Mouse (Mus musculus) megakaryocyte, embryonic 14.5 days (primary cell): Measurements from ENCODE around the gene Mroh2a. TPM values are rescaled to one million over a fixed set of nuclear protein-coding genes. Genes with fewer than 3 reads are reported as not detected.

Experiments used
- H3K27me3 ChIP-seq: replicated peaks from 2 replicates; pipeline ENCODE3; 2012; ENCODE audit warnings: inconsistent platforms
- H3K36me3 ChIP-seq: replicated peaks from 2 replicates; pipeline ENCODE3; 2012; ENCODE audit warnings: low read length, inconsistent platforms, mixed read lengths
- H3K4me1 ChIP-seq: 2 replicates; pipeline ENCODE4 v1.6.1; 2012; ENCODE audit warnings: inconsistent platforms
- H3K4me3 ChIP-seq: replicated peaks from 2 replicates; pipeline ENCODE3; 2012; ENCODE audit warnings: moderate library complexity, mild to moderate bottlenecking, inconsistent platforms
- H3K9me3 ChIP-seq: 2 replicates; pipeline ENCODE4 v1.6.1; 2012; ENCODE audit warnings: inconsistent platforms
- FLI1 ChIP-seq: IDR thresholded peaks from 2 replicates; pipeline ENCODE4 v1.6.1; 2012; ENCODE audit warnings: low read length, inconsistent platforms, mixed read lengths
- GATA1 ChIP-seq: IDR thresholded peaks from 3 replicates; pipeline ENCODE4 v1.6.1; 2012; ENCODE audit warnings: mixed read lengths, low read length, inconsistent platforms, borderline replicate concordance
- polyA plus RNA-seq: library from polyadenylated mRNA; stranded (reverse); fragments of >175 nt; gene quantifications from 2 replicates; pipeline ENCODE4 v1.2.3, GENCODE M21; 2012; ENCODE audit warnings: low replicate concordance; ENCODE audit not compliant: insufficient read depth

The Mroh2a gene
- polyA plus RNA-seq, 1 experiment: not detected

DNA sequence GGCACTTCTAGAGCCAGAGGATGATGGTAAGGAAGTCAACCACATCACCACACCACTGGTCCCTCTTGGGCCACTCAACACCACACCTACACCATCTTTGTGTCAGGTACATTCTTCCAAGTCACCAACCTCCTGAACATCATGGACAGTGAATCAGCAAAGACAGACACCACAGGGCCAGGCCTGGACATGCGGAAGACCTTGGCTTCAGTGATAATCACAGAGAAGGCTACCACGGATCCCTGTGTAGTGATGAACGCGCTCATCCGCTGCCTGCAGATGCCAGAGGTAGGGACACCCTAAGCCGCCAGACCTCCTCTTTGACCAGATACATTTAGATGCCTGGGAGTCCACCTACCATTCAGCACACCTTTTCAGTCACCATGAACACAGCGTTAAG, 1.3 kb downstream of the Mroh2a start:
- Histone ChIP-seq H3K36me3 (no peaks in the 10 kb centered on the region), H3K9me3 (peaks cover 61% of the 10 kb centered on the region), H3K4me1 (no peaks in the 10 kb centered on the region), H3K27me3 (no peaks in the 10 kb centered on the region), H3K4me3 (peak overlapping the region; percentile 3)
- TF ChIP-seq FLI1: no peak
- TF ChIP-seq GATA1: no peak

DNA sequence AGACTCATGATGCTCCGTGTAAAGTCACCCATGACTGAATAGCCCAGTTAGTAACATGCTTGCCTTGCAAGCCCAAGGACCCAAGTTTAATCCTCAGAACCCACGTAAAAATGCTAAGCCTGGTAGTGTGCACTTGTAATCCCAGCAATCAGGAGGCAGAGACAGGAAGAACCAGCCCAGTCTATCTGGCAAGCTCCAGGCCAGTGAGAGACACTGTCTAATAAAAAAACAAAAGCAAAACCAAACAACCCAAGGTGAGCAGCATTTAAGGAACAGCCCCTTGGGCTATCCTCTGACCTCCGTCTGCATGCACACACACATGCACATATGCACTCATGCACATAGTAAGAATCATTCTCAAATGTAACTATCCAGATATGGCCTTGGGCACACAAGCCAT, 2.8 kb downstream of the Mroh2a start:
- Histone ChIP-seq H3K27me3 (no peaks in the 10 kb centered on the region), H3K9me3 (peaks cover 74% of the 10 kb centered on the region), H3K36me3 (no peaks in the 10 kb centered on the region), H3K4me3 (no peak overlapping the region), H3K4me1 (no peaks in the 10 kb centered on the region)
- TF ChIP-seq FLI1 (no peak), GATA1 (no peak)

DNA sequence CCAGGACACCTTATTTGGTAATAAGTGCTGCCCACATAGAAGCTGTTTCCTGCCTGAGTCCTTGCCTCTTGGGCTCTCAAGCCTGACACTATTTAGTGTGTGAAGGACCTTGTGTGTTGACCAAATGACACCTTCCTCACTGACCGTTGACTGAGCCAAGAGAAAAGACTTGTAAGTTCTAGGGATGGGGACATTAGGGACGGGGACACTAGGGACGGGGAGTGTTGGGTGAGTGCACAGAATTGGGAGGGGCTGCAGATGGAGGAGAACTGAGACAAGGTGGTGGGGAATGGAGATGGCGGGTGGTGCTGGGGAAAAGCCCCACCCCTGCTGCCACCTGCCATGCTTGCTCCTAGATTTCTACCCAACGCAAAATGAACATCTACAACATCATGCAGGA, 3.2 kb downstream of the Mroh2a start:
- Histone ChIP-seq H3K27me3 (peaks cover 3% of the 10 kb centered on the region), H3K4me3 (peak overlapping the region; percentile 5), H3K36me3 (no peaks in the 10 kb centered on the region), H3K4me1 (no peaks in the 10 kb centered on the region), H3K9me3 (peaks cover 78% of the 10 kb centered on the region)
- no peak for TF ChIP-seq FLI1
- TF ChIP-seq GATA1: no peak

DNA sequence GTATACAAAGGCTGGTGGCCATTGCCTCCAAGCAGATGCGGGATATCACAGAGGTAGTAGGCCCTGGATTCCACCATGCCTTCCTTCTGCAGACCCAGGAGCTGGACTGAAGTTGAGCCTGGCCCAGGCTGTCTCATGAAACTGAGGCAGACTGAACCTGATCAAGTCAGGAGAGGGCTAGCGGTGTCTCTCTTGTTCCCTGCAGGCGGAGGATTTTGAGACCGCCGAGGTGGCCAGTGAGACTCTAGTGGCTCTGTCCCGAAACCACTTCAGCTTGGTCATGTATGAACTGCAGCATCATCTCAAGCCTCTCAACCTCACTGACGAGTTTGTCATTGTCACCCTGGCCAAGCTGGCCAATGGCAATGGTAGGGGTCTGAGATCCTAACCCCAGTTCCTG, 3.6 kb downstream of the Mroh2a start:
- Histone ChIP-seq H3K4me1 (no peaks in the 10 kb centered on the region), H3K36me3 (no peaks in the 10 kb centered on the region), H3K4me3 (peak overlapping the region; percentile 5), H3K9me3 (peaks cover 81% of the 10 kb centered on the region), H3K27me3 (peaks cover 4% of the 10 kb centered on the region)
- TF ChIP-seq FLI1: no peak
- TF ChIP-seq GATA1: no peak

DNA sequence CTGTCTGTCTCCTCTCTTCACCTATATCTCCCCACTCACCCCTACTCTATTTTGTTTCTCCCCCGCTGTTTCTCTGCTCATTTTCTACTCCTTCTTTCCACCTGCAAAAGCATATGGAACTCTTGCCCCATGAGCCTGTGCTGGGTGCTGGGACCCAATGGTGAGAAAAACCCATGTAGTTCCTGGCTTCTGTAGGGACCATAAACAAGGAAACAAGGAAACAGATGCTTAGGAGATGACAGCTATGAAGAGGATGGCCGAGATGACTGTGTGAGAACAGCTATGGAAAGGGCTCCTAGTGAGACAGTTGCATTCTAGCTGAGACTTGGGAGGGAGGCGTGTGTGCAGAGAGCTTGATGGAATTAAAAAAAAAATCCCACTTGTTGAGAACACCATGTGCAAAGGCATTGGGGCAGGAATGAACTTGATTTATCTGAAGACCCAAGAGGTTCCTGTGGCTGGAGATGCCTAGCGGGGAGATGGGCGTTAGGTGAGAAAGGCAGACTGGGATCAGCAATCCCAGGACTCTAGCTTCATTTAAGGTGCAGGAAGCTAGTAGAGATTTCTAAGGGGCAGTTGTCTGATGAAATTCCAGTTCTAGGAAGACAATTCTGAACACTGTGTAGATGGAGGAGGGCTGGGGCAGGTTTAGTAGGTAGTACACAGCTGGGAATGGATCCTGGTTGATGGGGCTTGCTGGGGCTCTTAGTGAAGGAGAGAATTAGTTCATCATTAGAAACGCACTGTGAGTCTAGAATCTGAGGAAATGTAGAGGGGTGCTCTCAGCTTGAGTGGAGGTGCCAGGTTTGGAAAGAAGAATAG, 4.4 kb downstream of the Mroh2a start:
- H3K4me1 ChIP-seq: no peaks in the 10 kb centered on the region
- no peaks in the 10 kb centered on the region for H3K36me3 ChIP-seq
- no peak for TF ChIP-seq GATA1
- no peak for TF ChIP-seq FLI1
- no peak overlapping the region for H3K4me3 ChIP-seq
- H3K9me3 ChIP-seq: peaks cover 80% of the 10 kb centered on the region
- peaks cover 4% of the 10 kb centered on the region for H3K27me3 ChIP-seq

DNA sequence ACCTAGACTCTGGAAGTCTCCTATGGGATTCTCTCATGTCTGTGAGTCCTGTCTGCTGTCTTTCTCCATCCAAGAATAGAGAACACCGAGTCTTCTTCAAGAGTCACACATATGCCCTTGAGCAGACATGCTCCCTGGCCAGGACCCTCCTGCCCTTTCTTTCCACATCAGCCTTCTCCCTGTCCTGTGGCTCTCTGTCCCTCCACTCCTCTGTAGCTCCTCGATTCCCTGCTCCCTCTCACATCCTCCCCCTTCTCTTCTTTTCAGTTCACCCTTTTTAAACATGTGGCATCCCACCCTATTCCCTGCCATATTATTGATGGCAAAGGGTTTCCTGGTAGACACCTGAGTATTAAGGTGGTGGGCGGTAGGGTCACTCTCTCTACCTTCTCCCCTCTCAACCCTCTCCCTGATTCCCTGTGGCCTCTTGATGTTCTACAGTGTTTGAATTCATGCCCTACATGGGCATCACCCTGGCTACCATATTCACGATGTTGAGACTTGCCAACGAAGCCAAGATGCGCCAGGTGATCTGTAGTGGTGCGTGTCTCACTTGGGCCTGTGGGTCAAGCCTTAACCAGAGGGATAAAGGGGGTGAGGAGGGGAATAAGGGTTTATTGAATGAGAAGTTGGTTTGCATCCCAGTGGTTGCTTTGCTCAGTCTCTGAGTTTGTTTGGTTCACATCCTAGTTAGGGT, 5.2 kb downstream of the Mroh2a start:
- TF ChIP-seq FLI1 (no peak), GATA1 (no peak)
- H3K36me3 ChIP-seq: no peaks in the 10 kb centered on the region
- H3K4me3 ChIP-seq: peak overlapping the region; percentile 4
- peaks cover 6% of the 10 kb centered on the region for H3K27me3 ChIP-seq
- no peaks in the 10 kb centered on the region for H3K4me1 ChIP-seq
- peaks cover 79% of the 10 kb centered on the region for H3K9me3 ChIP-seq

DNA sequence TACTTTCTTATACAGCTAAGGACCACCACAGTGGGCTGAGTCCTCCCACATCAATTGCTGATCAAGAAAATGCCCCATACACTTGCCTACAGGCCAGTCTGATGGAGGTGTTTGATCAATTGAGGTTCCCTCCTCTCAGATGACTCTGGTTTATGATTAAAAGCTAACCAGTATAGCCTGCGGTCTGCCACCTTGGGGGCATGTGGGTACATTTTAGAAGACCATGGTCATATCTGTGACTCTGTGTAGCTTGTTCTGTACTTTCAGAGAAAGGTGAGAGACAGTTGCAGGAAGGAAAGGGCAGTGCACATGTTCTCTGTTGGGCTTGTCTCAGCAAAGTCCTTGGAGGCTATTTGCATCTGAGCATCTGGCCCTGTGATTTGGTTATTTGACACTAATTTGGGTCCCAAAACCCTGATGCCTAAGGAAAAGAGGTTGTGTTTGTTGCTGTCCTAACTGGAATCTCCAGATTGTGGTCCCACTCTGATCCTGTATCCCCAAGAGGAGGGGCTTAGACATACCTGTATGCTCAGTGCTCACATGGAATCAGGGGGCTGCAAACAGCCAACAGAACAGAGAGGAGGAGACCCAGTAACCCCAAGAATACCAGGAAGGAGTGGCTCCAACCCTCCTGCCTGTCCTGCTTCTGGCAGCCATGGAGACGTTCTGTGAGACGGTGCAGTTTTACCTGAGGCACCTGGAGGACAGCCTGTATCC, 6.0 kb downstream of the Mroh2a start:
- Histone ChIP-seq H3K4me1 (no peaks in the 10 kb centered on the region), H3K4me3 (no peak overlapping the region), H3K36me3 (no peaks in the 10 kb centered on the region), H3K9me3 (peaks cover 80% of the 10 kb centered on the region), H3K27me3 (peaks cover 6% of the 10 kb centered on the region)
- no peak for TF ChIP-seq FLI1
- no peak for TF ChIP-seq GATA1

DNA sequence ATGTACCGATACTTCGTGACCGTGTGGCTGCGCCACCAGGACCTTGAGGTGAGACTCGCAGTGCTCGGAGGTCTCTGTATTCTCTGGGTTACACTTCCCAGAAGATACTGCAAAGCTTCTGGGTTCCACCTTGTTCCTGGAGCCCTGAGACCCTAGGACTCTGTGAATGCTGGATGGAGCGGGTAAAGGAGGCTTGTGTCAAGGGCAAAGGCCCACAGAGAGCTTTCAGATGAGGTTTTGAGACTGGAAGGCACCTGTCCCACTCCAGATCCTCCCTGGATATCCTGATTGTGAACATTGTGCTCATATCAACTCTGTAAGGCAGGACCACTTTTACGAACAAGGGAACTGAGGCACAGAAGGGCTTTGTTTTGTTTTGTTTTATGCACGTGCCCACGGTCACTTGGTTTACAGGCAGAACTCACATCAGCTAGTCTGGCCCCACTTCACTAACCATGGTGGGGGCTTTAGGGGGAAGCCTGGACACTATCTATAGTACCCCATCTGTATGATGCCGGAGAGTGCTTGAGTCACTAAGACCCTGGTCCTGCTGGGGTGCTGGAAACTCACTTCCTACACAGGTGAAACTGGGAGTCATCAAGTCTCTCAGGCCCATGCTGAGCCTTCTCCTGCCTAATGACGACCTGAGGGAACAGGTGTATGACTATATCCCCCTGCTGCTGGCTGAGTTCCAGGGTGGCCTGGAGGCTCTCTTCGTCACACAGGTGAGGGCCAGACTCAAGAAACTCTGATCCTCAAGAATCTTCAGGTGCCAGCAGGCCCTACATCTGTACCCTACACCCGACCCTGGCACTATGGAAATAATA, 6.8 kb downstream of the Mroh2a start:
- Histone ChIP-seq H3K27me3 (peaks cover 6% of the 10 kb centered on the region), H3K9me3 (peaks cover 81% of the 10 kb centered on the region), H3K36me3 (no peaks in the 10 kb centered on the region), H3K4me3 (no peak overlapping the region), H3K4me1 (no peaks in the 10 kb centered on the region)
- no peak for TF ChIP-seq FLI1
- no peak for TF ChIP-seq GATA1

DNA sequence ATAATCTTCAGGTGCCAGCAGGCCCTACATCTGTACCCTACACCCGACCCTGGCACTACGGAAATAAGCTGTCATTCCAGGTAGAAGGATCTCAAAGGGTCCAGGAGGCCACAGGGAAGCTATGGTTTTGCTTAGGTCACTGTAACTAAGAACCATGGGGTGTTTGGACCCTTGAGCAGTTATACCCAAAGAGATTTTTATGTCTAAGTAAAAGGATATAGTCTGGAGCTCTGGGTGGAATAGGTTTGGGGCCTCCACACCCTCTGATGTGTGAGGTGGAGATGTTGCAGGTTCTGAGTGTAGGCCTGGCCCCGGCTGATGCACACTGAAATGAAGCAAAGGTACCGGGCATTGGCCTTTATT, 7.4 kb downstream of the Mroh2a start:
- Histone ChIP-seq H3K4me1 (no peaks in the 10 kb centered on the region), H3K9me3 (peaks cover 86% of the 10 kb centered on the region), H3K27me3 (peaks cover 6% of the 10 kb centered on the region), H3K4me3 (no peak overlapping the region), H3K36me3 (no peaks in the 10 kb centered on the region)
- no peak for TF ChIP-seq FLI1
- no peak for TF ChIP-seq GATA1
